Mouse (Mus musculus): ENCODE measurements around the gene Tube1. TPM values are rescaled to one million over a fixed set of nuclear protein-coding genes. Genes with fewer than 3 reads are reported as not detected.

Tube1 gene
- total and polyA plus RNA-seq, 3 experiments, result 0.60 to 1.3 (median 0.80) TPM

DNA sequence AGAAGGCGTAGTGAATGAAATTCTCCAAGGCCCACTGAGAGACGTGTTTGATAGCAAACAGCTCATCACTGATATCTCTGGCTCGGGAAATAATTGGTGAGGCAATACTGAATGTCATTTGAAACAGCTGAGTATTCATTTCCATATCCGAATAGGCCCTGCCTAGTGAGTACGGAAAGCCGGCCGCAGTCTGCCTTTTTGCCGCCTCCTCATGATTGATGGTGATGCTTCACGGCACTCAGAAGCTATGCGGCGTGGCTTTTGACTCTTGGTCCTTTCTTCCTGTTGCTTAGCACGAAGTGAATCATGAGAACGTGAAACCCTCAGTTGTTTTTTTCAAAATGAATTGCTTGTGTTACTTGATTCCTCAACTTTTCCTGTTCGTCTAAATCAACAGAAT, 7.1 kb downstream of the Tube1 start:
- no peak overlapping the region for H3K9ac ChIP-seq (ENCODE audit: low read depth, low read length)
- H3K79me2 ChIP-seq (replicated peaks; ENCODE audit: control insufficient read depth, insufficient read depth, low read length), result no peaks in the 10 kb centered on the region
- H3K4me3 ChIP-seq, result no peak overlapping the region
- no peak overlapping the region for H3K27ac ChIP-seq
- 94% methylated on average over 14 of the region's 14 CpGs for WGBS
- TF ChIP-seq EP300 (IDR thresholded peaks at IDR 0.05; ENCODE audit: insufficient read depth, low read depth, low read length), result no peak
- TF ChIP-seq POLR2A (IDR thresholded peaks at IDR 0.05; ENCODE audit: insufficient read depth, low read depth, low read length), result no peak
- no peak for TF ChIP-seq CTCF (IDR thresholded peaks at IDR 0.05)
- H3K27me3 ChIP-seq (ENCODE audit: control insufficient read depth, insufficient read depth, low read length), result no peaks in the 10 kb centered on the region
- H3K36me3 ChIP-seq (ENCODE audit: control insufficient read depth, insufficient read depth, low read length), result no peaks in the 10 kb centered on the region
- H3K4me1 ChIP-seq (ENCODE audit: control insufficient read depth, insufficient read depth, low read length), result no peaks in the 10 kb centered on the region
- intact Hi-C loops (cut with DNase I), result no loop called here
- no peak for DNase-seq

DNA sequence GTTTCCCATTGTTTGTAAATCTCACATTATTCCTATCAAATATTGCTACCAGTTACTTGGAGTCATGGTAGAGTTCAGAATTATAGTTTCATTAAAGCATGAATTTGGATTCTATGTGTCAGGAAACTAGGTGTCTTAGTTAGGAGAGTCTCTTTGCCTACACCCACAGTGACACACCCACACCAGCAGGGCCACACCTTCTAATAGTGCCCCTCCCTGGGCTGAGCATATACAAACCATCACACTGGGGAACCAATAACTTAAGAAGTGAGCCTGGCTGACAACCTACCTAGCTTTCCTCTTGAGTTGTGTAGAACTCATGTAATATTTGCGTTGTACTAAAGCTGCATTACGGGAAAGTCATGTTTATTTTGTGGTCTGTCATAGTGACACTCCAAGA, 7.6 kb downstream of the Tube1 start:
- WGBS, result 96% methylated on average over 2 of the region's 2 CpGs
- Histone ChIP-seq H3K9ac (ENCODE audit: low read depth, low read length) (no peak overlapping the region), H3K4me3 (no peak overlapping the region), H3K36me3 (ENCODE audit: control insufficient read depth, insufficient read depth, low read length) (no peaks in the 10 kb centered on the region), H3K4me1 (ENCODE audit: control insufficient read depth, insufficient read depth, low read length) (no peaks in the 10 kb centered on the region), H3K27me3 (ENCODE audit: control insufficient read depth, insufficient read depth, low read length) (no peaks in the 10 kb centered on the region), H3K79me2 (replicated peaks; ENCODE audit: control insufficient read depth, insufficient read depth, low read length) (no peaks in the 10 kb centered on the region), H3K27ac (no peak overlapping the region)
- TF ChIP-seq POLR2A (IDR thresholded peaks at IDR 0.05; ENCODE audit: insufficient read depth, low read depth, low read length) (no peak), EP300 (IDR thresholded peaks at IDR 0.05; ENCODE audit: insufficient read depth, low read depth, low read length) (no peak), CTCF (IDR thresholded peaks at IDR 0.05) (no peak)
- intact Hi-C loops (cut with DNase I), result no loop called here
- DNase-seq, result no peak

DNA sequence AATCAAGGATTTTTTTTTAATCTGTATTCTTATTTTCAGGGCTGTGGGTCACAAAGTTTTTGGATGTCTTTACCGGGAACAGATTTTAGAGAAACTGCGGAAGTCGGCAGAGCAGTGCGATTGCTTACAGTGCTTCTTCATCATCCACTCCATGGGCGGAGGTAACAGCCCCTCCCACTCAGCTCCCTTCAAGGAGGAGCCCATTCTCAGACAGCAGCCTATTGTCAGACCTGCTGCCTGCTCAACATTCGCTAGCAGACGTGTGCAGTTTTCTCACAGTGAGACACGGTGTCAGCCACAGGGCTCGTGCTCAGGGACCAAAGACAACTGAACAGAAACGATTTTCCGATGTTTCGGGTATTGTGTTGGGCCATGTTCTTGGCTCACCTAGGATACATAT, 8.4 kb downstream of the Tube1 start:
- Histone ChIP-seq H3K4me1 (ENCODE audit: control insufficient read depth, insufficient read depth, low read length) (no peaks in the 10 kb centered on the region), H3K36me3 (ENCODE audit: control insufficient read depth, insufficient read depth, low read length) (no peaks in the 10 kb centered on the region), H3K27me3 (ENCODE audit: control insufficient read depth, insufficient read depth, low read length) (no peaks in the 10 kb centered on the region), H3K79me2 (replicated peaks; ENCODE audit: control insufficient read depth, insufficient read depth, low read length) (no peaks in the 10 kb centered on the region), H3K9ac (ENCODE audit: low read depth, low read length) (no peak overlapping the region), H3K27ac (no peak overlapping the region), H3K4me3 (no peak overlapping the region)
- TF ChIP-seq POLR2A (IDR thresholded peaks at IDR 0.05; ENCODE audit: insufficient read depth, low read depth, low read length) (no peak), CTCF (IDR thresholded peaks at IDR 0.05) (no peak), EP300 (IDR thresholded peaks at IDR 0.05; ENCODE audit: insufficient read depth, low read depth, low read length) (no peak)
- intact Hi-C loops (cut with DNase I), result no loop called here
- WGBS, result 90% methylated on average over 12 of the region's 12 CpGs
- DNase-seq, result no peak

DNA sequence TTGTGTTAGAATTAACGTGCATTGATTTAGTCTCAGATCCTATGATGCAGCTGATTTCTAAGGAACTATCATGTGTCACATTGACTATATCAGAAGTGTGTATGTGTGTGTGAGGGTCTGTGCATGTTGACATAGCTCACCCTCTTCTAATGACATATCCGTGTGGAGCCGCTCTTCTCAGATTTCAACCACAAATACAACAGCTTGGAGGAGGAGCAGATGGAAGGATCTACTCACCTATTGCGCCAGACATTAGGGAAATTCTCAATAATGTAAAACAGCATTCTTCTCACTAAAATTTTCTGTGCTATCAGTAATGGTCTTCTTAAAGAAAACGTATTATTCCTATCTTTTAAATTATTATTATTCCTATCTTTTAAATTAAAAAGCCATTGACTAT, 22.9 kb downstream of the Tube1 start:
- Histone ChIP-seq H3K36me3 (ENCODE audit: control insufficient read depth, insufficient read depth, low read length) (no peaks in the 10 kb centered on the region), H3K27me3 (ENCODE audit: control insufficient read depth, insufficient read depth, low read length) (no peaks in the 10 kb centered on the region), H3K4me1 (ENCODE audit: control insufficient read depth, insufficient read depth, low read length) (no peaks in the 10 kb centered on the region), H3K79me2 (replicated peaks; ENCODE audit: control insufficient read depth, insufficient read depth, low read length) (no peaks in the 10 kb centered on the region), H3K4me3 (no peak overlapping the region), H3K9ac (ENCODE audit: low read depth, low read length) (no peak overlapping the region), H3K27ac (no peak overlapping the region)
- DNase-seq, result no peak
- TF ChIP-seq POLR2A (IDR thresholded peaks at IDR 0.05; ENCODE audit: insufficient read depth, low read depth, low read length), result no peak
- TF ChIP-seq EP300 (IDR thresholded peaks at IDR 0.05; ENCODE audit: insufficient read depth, low read depth, low read length), result no peak
- no peak for TF ChIP-seq CTCF (IDR thresholded peaks at IDR 0.05)
- intact Hi-C loops (cut with DNase I), result no loop called here
- WGBS, result 88% methylated on average over 5 of the region's 5 CpGs

DNA sequence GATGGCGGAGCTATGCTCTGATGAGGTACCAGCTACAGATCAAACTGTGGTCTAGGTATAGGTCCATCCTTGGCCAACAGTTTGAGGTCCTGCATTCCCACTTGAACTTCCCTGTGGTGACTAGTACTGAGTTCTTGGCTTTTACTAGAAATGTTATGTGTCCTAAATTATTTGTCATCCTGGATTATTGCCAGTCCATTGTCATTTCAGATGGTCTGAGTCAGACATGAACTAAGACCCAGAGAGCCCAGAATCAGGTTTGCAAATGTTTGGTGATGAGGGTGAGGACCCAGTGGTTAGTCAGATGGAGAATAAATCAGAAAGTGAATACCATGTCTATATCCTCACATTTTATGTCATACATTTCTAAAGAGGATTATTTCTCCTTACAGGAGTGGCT, 23.5 kb downstream of the Tube1 start:
- Histone ChIP-seq H3K9ac (ENCODE audit: low read depth, low read length) (no peak overlapping the region), H3K4me3 (no peak overlapping the region), H3K36me3 (ENCODE audit: control insufficient read depth, insufficient read depth, low read length) (no peaks in the 10 kb centered on the region), H3K27me3 (ENCODE audit: control insufficient read depth, insufficient read depth, low read length) (no peaks in the 10 kb centered on the region), H3K27ac (no peak overlapping the region), H3K4me1 (ENCODE audit: control insufficient read depth, insufficient read depth, low read length) (no peaks in the 10 kb centered on the region), H3K79me2 (replicated peaks; ENCODE audit: control insufficient read depth, insufficient read depth, low read length) (no peaks in the 10 kb centered on the region)
- TF ChIP-seq CTCF (IDR thresholded peaks at IDR 0.05) (no peak), EP300 (IDR thresholded peaks at IDR 0.05; ENCODE audit: insufficient read depth, low read depth, low read length) (no peak), POLR2A (IDR thresholded peaks at IDR 0.05; ENCODE audit: insufficient read depth, low read depth, low read length) (no peak)
- no peak for DNase-seq
- intact Hi-C loops (cut with DNase I), result no loop called here
- 87% methylated on average over 1 of the region's 1 CpGs for WGBS

DNA sequence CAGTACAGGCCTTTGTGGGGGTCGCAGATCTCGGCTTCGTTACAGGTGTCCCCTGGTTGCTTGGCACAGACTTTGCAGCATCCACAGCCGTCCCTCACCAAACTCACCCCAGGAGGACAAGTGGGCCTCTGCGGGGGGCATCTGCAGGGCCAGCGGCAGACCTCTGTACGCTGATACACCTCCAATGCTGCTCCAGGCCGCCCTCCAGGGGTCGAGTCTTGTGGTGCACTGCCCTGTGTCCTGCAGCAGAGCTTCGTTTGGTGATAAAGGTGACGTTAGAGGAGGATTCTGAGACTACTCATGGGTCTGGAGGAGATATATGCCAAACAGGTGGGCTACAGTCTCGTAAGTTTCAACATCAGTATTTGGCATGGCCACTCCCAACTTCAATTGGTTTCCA, 24.5 kb downstream of the Tube1 start:
- H3K79me2 ChIP-seq (replicated peaks; ENCODE audit: control insufficient read depth, insufficient read depth, low read length), result no peaks in the 10 kb centered on the region
- H3K36me3 ChIP-seq (ENCODE audit: control insufficient read depth, insufficient read depth, low read length), result no peaks in the 10 kb centered on the region
- no peak for DNase-seq
- H3K27me3 ChIP-seq (ENCODE audit: control insufficient read depth, insufficient read depth, low read length), result no peaks in the 10 kb centered on the region
- 62% methylated on average over 12 of the region's 12 CpGs for WGBS
- H3K4me3 ChIP-seq, result no peak overlapping the region
- no peak overlapping the region for H3K9ac ChIP-seq (ENCODE audit: low read depth, low read length)
- intact Hi-C loops (cut with DNase I), result no loop called here
- no peak overlapping the region for H3K27ac ChIP-seq
- TF ChIP-seq POLR2A (IDR thresholded peaks at IDR 0.05; ENCODE audit: insufficient read depth, low read depth, low read length) (no peak), CTCF (IDR thresholded peaks at IDR 0.05) (no peak), EP300 (IDR thresholded peaks at IDR 0.05; ENCODE audit: insufficient read depth, low read depth, low read length) (no peak)
- no peaks in the 10 kb centered on the region for H3K4me1 ChIP-seq (ENCODE audit: control insufficient read depth, insufficient read depth, low read length)

All from heart, adult 2 months (tissue).